Mouse (Mus musculus) gastrocnemius, adult 2 months (tissue): ENCODE results near the gene Olfr704. TPM values are rescaled to one million over a fixed set of nuclear protein-coding genes. Genes with fewer than 3 reads are reported as not detected.
"Not testable (repeated sequence)": the region's sequence is repeated elsewhere in the genome, so short reads cannot be mapped to it uniquely, and the experiment has no call there.

ENCODE experiments used
- DNase-seq: peaks from one replicate; pipeline ENCODE4 v3.0.0; 2022
- H3K27ac ChIP-seq: fragments of 200-600 bp; 2 replicates; pipeline ENCODE4 v1.8.1; 2022; ENCODE audit warnings: mild to moderate bottlenecking
- H3K4me3 ChIP-seq: fragments of 200-600 bp; 2 replicates; pipeline ENCODE4 v1.8.1; 2022; ENCODE audit warnings: mild to moderate bottlenecking, moderate library complexity
- CTCF ChIP-seq: fragments of 200-600 bp; IDR thresholded peaks from 2 replicates; pipeline ENCODE4 v1.8.1; 2022; ENCODE audit warnings: antibody characterized with exemption, mild to moderate bottlenecking, moderate library complexity
- intact Hi-C: fragments of 180-260 bp; cut with DNase I; formaldehyde crosslinking; loops from one replicate; pipeline ENCODE4 v1.15.1; 2025
- long read RNA-seq, 2 experiments: library from polyadenylated mRNA; stranded (forward); transcript quantifications; one replicate each; pipeline ENCODE4 v2.0.0; 2021
- total RNA-seq, 2 experiments: library from RNA; stranded (reverse); gene quantifications; 2 replicates each; pipeline ENCODE4 v1.2.3; 2021

The Olfr704 gene
- not detected for total RNA-seq
- long read RNA-seq, experiment 1, result 0 reads
- long read RNA-seq, experiment 2, result 0 reads

DNA sequence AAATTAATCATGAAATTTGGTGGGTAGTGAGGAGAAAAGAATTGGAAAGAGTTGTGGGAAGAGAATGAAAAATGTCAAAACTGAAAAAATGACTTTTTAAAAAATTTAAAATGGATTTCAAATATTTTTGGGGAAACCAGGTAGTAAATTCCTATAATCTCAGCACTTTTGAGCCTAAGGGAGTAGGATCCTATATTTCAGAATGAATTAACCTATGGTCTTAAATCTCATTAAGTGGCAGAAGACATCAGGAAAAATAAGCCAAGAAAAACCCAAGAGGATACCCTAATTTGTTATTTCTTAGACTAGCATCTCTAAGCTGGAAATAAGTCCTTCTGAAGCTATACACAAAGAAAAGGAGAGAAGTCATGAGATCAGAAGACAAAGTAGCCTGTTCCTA is at the start of gene Olfr704:
TSS of gene Olfr704 (plus strand) at position 301 of the 400 bp plus-strand sequence.
- Histone ChIP-seq H3K4me3 (no peak within 1 kb of the TSS), H3K27ac (no peak within 1 kb of the TSS)
- no peak for TF ChIP-seq CTCF
- intact Hi-C loops, result no loop called here
- DNase-seq, result no peak

DNA sequence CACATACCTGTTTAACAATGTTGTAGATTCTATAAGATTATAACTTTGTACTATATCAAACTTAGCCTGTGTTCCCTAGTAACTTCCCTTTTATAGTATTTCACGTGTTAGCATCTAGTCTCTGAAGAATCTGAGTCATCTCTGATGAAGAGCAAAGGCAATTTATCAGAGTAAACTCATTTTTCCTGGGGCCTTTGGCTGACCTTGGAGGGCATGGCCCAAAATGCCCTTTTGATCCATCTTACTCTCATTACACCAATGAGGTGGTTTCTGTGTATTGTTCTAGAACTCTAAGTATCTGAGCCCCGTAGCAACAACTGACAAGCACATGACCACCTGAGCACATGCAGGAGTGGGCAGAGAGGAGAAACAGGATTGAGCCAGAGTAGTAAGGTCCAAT is 49.2 kb upstream of the Olfr704 start, which contains the start of gene Olfr701:
TSS of gene Olfr701 (plus strand) at position 301 of the 400 bp plus-strand sequence.
- intact Hi-C loops, result no loop called here
- no peak within 1 kb of the TSS for H3K27ac ChIP-seq
- no peak within 1 kb of the TSS for H3K4me3 ChIP-seq
- no peak for TF ChIP-seq CTCF
- DNase-seq, result no peak

DNA sequence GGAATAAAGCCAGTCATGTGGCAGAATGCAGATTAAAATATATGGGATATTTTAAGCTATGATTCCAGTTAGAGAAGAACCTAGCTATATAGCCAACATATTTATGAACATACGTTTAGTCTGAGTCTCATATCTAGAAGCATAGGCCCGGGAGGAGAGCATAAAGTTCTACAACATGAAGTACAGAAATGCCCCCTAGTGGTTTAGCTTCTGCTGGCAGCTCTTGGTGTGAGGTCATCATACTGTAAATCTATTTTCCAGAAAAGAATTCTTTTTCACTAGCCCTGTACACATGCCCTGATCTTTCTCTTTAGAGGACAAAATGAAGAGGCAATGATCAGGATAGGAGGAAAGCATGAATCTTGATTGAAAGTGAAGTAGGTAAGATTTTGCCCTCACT is 47.2 kb upstream of the Olfr704 start:
- TF ChIP-seq CTCF, result peak; percentile 43
- no peak overlapping the region for H3K27ac ChIP-seq
- H3K4me3 ChIP-seq, result no peak overlapping the region
- intact Hi-C loops, result no loop called here
- no peak for DNase-seq

DNA sequence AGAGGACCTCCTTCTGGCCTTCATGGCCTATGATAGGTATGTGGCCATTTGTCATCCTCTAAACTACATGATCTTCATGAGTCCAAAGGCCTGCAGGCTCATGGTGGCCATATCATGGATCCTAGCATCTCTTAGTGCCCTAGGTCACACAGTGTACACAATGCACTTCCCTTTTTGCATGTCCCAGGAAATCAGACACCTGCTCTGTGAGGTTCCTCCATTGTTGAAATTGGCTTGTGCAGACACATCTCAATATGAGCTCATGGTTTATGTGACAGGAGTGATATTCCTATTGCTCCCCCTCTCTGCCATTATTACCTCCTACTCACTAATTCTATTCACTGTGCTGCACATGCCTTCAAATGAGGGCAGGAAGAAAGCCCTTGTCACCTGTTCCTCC is 44.6 kb upstream of the Olfr704 start:
- TF ChIP-seq CTCF, result no peak
- DNase-seq, result no peak
- H3K27ac ChIP-seq, result no peak overlapping the region
- no peak overlapping the region for H3K4me3 ChIP-seq
- intact Hi-C loops, result no loop called here

DNA sequence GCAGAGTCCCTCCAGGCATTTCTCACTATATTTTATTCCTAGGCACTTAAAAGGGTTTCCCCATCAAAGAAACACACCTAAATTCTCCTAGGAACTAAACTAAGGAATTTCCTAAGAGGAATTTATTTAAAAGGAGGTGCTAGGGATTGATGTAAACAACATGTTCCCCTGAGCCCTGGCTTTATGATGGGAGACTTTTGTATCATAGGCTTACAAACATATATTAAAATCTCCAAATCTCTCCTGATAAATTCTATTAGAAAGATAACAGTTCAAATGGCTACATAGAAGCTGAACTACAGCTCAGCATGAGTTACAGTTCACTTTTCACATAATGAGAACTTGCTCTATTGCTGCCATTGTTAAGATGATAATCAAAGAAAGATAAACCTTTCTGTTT is 29.2 kb upstream of the Olfr704 start, which contains the start of gene Olfr702:
TSS of gene Olfr702 (minus strand) at position 101 of the 400 bp plus-strand sequence.
- intact Hi-C loops, result no loop called here
- no peak for DNase-seq
- H3K27ac ChIP-seq, result no peak within 1 kb of the TSS
- H3K4me3 ChIP-seq, result no peak within 1 kb of the TSS
- TF ChIP-seq CTCF, result no peak

DNA sequence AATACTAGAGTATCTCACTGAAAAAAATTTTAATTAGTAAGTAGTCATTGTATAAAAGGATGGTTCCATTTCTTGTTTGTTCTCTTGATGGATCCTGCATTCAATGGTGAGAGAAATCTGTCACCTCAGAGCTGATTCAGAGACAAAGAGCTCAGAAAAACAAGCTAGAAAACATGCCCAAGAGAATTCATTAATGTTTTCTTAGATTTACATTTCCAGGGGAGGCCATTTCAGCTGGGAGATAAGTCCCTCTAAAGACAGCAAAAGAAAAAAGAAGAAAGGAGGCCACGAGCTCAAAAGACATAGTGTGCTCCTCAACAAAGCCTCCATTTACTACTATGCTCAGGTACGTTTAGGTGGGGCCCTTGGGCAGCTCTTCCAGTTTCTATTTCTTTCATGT is 19.9 kb upstream of the Olfr704 start, which contains the start of gene Olfr703:
TSS of gene Olfr703 (plus strand) at position 301 of the 400 bp plus-strand sequence.
- no peak within 1 kb of the TSS for H3K27ac ChIP-seq
- H3K4me3 ChIP-seq, result no peak within 1 kb of the TSS
- intact Hi-C loops, result no loop called here
- no peak for DNase-seq
- no peak for TF ChIP-seq CTCF

DNA sequence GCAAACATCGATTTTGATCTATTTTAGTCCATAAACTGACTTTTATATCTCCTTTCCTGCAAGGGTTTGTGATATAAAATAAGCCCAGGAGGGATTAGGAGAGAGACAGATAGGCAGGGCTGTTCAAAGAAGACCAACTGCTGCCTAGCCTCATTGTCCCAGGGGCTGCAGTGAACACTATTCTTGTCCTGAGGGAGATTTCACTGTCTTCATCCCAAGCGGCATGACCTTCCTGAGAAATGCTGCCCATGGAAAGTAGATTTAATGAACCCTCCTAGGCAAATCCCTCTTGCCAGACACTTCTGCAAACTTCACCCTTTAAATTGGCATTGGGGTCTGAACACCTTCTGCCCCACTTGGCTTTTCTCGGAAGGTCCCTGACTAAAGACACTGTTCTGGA is 13.8 kb downstream of the Olfr704 start, which contains the start of gene Olfr705:
TSS of gene Olfr705 (minus strand) at position 101 of the 400 bp plus-strand sequence.
- no peak for DNase-seq
- intact Hi-C loops, result no loop called here
- no peak for TF ChIP-seq CTCF
- H3K4me3 ChIP-seq, result no peak within 1 kb of the TSS
- no peak within 1 kb of the TSS for H3K27ac ChIP-seq

DNA sequence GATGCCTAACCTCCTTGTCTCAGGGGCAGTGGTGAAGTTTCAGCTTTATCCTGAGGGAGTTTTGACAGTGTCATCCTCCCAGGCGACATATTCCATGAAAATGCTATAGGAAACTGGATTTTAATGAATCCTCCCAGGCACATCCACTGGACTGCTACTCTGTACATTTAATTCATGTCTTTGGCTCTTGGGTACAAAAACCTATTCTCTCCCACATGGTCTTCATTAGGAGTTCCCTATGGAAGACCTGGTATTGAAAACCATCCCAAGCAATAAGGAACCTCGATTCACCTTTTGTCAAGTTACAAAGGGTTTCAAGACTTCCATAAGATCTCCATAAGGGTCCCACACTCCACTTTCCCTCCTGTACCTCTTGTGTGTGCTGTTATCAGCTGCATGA is 25.1 kb downstream of the Olfr704 start, which contains the start of gene Olfr706:
TSS of gene Olfr706 (minus strand) at position 101 of the 400 bp plus-strand sequence.
- no peak for DNase-seq
- TF ChIP-seq CTCF, result no peak
- no peak within 1 kb of the TSS for H3K27ac ChIP-seq
- intact Hi-C loops, result no loop called here
- no peak within 1 kb of the TSS for H3K4me3 ChIP-seq

DNA sequence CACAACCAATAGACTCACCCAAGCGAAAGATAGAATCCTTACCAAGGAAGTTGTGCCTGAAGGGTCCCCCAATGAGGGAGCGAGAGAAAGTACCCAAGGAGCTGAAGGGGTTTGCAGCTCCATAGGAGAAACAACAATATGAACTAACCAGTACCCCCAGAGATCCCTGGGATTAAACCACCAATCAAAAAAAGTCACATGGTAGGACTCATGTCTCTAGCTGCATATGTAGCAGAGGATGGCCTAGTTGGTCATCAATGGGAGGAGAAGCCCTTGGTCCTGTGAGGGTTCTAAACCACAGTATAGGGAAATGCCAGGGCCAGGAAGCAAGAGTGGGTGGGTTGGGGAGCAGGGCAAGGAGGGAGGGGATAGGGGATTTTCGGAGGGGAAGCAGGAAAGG is 38.2 kb downstream of the Olfr704 start, which contains the start of gene Olfr707:
TSS of gene Olfr707 (minus strand) at position 101 of the 400 bp plus-strand sequence.
- H3K27ac ChIP-seq, DNase-seq, intact Hi-C loops, H3K4me3 ChIP-seq: not testable (repeated sequence)

DNA sequence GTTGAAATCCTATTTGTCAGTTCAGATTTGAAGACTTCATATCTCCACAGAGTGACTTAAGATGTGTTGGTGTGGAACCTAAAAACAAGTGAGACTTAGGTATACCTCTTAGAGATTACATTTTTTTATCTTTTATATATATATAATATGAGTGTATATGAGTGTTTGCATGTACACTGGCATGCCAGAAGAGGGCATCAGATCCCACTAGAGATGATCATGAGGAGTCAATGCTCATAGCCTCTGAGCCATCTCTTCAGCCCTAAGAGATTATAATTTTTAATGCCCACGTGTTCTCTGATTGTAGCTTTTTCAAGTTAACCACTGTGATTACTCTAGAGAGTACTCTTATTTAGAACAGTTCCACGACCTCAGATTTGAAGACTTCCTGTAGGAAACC is 44.7 kb downstream of the Olfr704 start, which contains the start of gene Olfr1532-ps1:
TSS of gene Olfr1532-ps1 (plus strand) at position 326 of the 400 bp plus-strand sequence.
- Histone ChIP-seq H3K4me3 (no peak within 1 kb of the TSS), H3K27ac (no peak within 1 kb of the TSS)
- intact Hi-C loops, result no loop called here
- TF ChIP-seq CTCF, result no peak
- no peak for DNase-seq

Other genes starting within 250 kb of the Olfr704 start
- not detected for gene Olfr693, start 182.6 kb upstream of the Olfr704 start, total RNA-seq
- gene Olfr694, start 171.4 kb upstream of the Olfr704 start, total RNA-seq, result not detected
- not detected for gene Olfr695, start 146.8 kb upstream of the Olfr704 start, total RNA-seq
- not detected for gene Olfr697, start 120.7 kb upstream of the Olfr704 start, total RNA-seq
- not detected for gene Olfr698, start 107.8 kb upstream of the Olfr704 start, total RNA-seq
- not detected for gene Olfr699, start 70.0 kb upstream of the Olfr704 start, total RNA-seq
- gene Olfr700, start 54.4 kb upstream of the Olfr704 start, total RNA-seq, result not detected
- not detected for gene Olfr701, start 49.1 kb upstream of the Olfr704 start, total RNA-seq
- not detected for gene Olfr702, start 29.3 kb upstream of the Olfr704 start, total RNA-seq
- not detected for gene Olfr703, start 19.8 kb upstream of the Olfr704 start, total RNA-seq
- gene Olfr705, start 13.7 kb downstream of the Olfr704 start, total RNA-seq, result not detected
- gene Olfr706, start 25.0 kb downstream of the Olfr704 start, total RNA-seq, result not detected
- not detected for gene Olfr707, start 38.1 kb downstream of the Olfr704 start, total RNA-seq
- not detected for gene Olfr1532-ps1, start 44.8 kb downstream of the Olfr704 start, total RNA-seq
- gene Olfr709-ps1, start 69.0 kb downstream of the Olfr704 start, total RNA-seq, result not detected
- not detected for gene Olfr710, start 85.1 kb downstream of the Olfr704 start, total RNA-seq
- gene Olfr6, start 100.8 kb downstream of the Olfr704 start, total RNA-seq, result not detected
- not detected for gene Olfr711, start 112.3 kb downstream of the Olfr704 start, total RNA-seq
- not detected for gene Olfr2, start 142.9 kb downstream of the Olfr704 start, total RNA-seq
- not detected for gene Olfr713, start 168.0 kb downstream of the Olfr704 start, total RNA-seq
- not detected for gene Olfr714, start 207.8 kb downstream of the Olfr704 start, total RNA-seq
- gene Olfr17, start 230.0 kb downstream of the Olfr704 start, total RNA-seq, result not detected
- gene Olfr715b, start 247.2 kb downstream of the Olfr704 start, total RNA-seq, result not detected